Mouse (Mus musculus) frontal cortex, postnatal 36 days (tissue): Measurements from ENCODE around the gene Pus3.

Experiments
- DNase-seq, 2 experiments: peaks; one replicate each; pipeline ENCODE4 v3.0.0; 2022; ENCODE audit warnings: low spot score in 2 of 2

The Pus3 gene

GRCm38 (mm10) chr9:35558257-35559008 lies at the start of gene Pus3, which contains the start of gene Ddx25:
Gene Pus3, plus strand, starts transcription at chr9:35558595.
Gene Ddx25, minus strand, starts transcription at chr9:35558528.
- DNase-seq: peak; percentile 76 to 78

GRCm38 (mm10) chr9:35513900-35514299 lies 44.5 kb upstream of the Pus3 start:
- DNase-seq: no peak

- DNase-seq: no peak
Measured at GRCm38 (mm10) chr9:35516182-35516581, 42.2 kb upstream of the Pus3 start.

- no peak for DNase-seq
Measured at GRCm38 (mm10) chr9:35516711-35517110, 41.7 kb upstream of the Pus3 start.

GRCm38 (mm10) chr9:35518169-35518568 lies 40.2 kb upstream of the Pus3 start, which contains the start of gene Gm1113:
Gene Gm1113, minus strand, starts transcription at chr9:35518269.
- DNase-seq: no peak

- DNase-seq: no peak
Measured at GRCm38 (mm10) chr9:35520631-35521348, 37.6 kb upstream of the Pus3 start.

- DNase-seq: no peak
Measured at GRCm38 (mm10) chr9:35522241-35522640, 36.2 kb upstream of the Pus3 start.

- DNase-seq: no peak
Measured at GRCm38 (mm10) chr9:35522821-35523515, 35.4 kb upstream of the Pus3 start.

GRCm38 (mm10) chr9:35523541-35523940 lies 34.9 kb upstream of the Pus3 start:
- peak; percentile 61 to 66 for DNase-seq

- DNase-seq: peak; percentile 66 to 79
Measured at GRCm38 (mm10) chr9:35523941-35524411, 34.4 kb upstream of the Pus3 start.

GRCm38 (mm10) chr9:35529141-35529540 lies 29.3 kb upstream of the Pus3 start:
- no peak for DNase-seq

- no peak for DNase-seq
Measured at GRCm38 (mm10) chr9:35529796-35530195, 28.6 kb upstream of the Pus3 start.

- no peak for DNase-seq
Measured at GRCm38 (mm10) chr9:35533266-35533665, 25.1 kb upstream of the Pus3 start.

- peak; percentile 30 to 51 for DNase-seq
Measured at GRCm38 (mm10) chr9:35535110-35535509, 23.3 kb upstream of the Pus3 start.

- DNase-seq: no peak
Measured at GRCm38 (mm10) chr9:35535876-35536275, 22.5 kb upstream of the Pus3 start.

GRCm38 (mm10) chr9:35539001-35539750 lies 19.2 kb upstream of the Pus3 start:
- DNase-seq: no peak

- no peak for DNase-seq
Measured at GRCm38 (mm10) chr9:35541024-35541423, 17.4 kb upstream of the Pus3 start.

- DNase-seq: peak; percentile 80 to 81
Measured at GRCm38 (mm10) chr9:35541488-35541887, 16.9 kb upstream of the Pus3 start.

- DNase-seq: no peak
Measured at GRCm38 (mm10) chr9:35541941-35542340, 16.5 kb upstream of the Pus3 start.

GRCm38 (mm10) chr9:35543099-35543860 lies 15.1 kb upstream of the Pus3 start:
- DNase-seq: no peak

GRCm38 (mm10) chr9:35544666-35545065 lies 13.7 kb upstream of the Pus3 start:
- DNase-seq: no peak
